Mouse (Mus musculus): Measurements from ENCODE around the gene A830018L16Rik.
"Not testable (repeated sequence)": the region's sequence is repeated elsewhere in the genome, so short reads cannot be mapped to it uniquely, and the experiment has no call there.

A830018L16Rik gene

DNA sequence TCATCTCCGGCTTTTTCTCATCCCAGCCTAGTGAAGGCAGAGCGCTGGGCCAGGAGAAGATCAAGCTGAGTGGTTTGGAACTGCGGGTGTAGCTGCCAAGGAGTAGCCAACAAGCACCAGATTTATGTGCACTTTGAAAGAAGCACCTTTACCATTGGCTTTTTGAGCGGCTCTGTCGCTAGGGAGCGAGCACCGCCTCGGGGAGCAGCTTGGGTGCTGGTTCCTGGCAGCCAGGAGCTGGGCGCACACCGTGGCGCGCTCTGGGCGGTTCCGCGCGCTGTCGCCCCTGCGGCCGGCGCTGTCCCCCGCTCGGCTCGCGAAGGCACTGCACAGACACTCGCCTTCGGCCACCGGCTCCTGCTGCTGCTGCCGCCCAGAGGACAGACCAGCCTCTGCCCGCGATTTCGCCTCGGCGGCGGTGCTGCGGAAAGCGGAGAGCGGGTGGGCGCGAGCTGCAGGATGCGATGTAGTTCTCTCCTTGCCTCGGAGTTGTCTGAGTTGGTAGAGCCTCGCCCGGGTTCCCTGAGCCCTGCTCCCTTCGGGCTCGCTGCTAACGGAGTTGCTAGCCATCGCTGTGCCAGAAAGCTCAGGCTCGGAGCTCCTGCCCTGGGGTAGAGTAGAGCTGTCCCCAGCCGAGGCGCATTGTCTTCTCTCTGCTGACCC lies at the start of gene A830018L16Rik:
TSS of gene A830018L16Rik (plus strand) at position 212 of the 663 bp plus-strand sequence.
- no peak for DNase-seq (ENCODE audit: low spot score)

DNA sequence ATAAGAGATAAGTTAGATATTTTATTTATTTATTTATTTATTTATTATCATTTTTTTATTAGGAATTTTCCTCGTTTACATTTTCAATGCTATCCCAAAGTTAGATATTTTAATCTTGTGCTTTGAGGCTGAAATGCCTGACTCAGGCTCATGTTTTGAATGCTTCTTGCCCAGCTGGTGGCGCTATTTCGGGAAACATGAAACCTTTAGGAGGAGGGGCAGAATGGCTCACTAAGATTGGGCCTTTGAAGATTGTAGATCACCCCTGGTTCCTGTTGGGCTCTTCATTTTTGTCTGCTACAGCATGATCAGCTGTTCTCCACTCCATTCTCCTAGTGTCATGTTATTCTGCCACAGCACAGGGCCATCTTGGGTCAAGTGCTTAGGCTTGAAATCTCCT lies 28.1 kb upstream of the A830018L16Rik start:
- no peak for DNase-seq (ENCODE audit: low spot score)

DNA sequence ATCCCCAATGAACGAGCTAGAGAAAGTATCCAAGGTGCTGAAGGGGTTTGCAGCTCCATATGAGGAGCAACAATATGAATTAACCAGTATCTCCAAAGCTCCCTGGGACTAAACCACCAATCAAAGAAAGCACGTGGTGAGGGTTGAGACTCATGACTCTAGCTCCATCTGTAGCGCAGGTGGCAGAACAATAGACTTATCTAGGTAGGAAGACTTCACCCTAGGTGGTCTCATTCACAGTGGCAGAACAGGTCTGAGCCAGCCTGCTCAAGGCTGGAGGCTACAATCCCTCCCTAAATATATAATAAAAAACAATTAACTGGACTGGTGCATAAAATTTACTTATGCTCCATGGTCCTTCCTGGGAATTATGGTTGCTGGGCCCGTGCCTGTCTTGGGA lies 18.5 kb upstream of the A830018L16Rik start:
- DNase-seq (ENCODE audit: low spot score) = no peak

DNA sequence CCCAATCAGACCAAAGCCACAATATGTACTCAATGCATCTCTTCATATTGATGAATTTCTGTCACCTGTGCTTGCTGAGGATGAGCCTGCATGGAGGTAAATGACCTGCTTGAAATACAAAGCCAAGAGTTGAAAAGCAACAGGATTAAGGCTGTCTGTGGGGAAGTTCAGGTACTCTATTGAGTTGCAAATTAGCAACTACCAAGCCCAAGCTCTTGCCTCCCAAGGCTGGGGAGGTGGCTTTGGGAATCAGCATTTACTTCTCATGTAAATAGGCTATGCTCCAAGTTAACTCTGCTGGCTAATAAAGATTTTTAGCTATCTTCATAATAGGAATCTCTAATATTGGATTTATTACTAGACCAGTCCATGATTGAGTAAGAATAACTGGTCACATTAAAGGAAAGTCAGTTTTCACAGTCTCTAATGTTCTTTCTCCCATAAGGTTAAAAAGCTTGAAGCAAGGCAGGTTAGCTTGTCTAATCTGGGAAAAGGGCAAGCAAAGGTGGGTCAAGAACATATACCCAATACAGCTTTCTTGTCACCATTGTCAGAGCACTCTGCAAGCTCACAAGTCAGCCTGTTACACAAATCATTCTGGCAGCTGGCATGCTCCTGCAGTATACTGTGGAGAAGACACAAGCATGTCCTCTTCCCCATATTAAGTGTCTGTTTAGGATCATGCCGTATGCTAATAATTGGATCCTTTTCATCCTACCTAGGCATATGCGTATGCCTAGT lies 17.7 kb upstream of the A830018L16Rik start:
- DNase-seq (ENCODE audit: low spot score) = no peak

DNA sequence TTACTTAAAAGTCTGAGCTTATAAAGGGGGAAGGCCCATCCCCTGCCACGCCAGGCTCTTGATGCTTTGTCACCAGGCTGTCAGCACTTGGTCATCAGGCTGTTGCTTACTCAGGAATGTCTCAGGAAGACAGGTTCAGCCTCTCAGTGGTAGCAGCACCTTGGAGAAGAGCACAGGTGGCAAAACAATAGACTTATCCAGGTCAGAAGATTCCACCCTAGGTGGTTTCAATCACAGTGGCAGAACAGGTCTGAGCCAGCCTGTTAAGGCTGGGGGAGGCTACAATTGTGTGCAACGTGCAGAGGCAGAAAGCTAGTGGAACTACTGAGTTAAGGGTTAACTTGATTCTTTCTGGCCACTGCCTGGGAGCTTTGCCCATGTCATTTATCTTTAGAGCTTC lies 12.7 kb upstream of the A830018L16Rik start:
- no peak for DNase-seq (ENCODE audit: low spot score)

DNA sequence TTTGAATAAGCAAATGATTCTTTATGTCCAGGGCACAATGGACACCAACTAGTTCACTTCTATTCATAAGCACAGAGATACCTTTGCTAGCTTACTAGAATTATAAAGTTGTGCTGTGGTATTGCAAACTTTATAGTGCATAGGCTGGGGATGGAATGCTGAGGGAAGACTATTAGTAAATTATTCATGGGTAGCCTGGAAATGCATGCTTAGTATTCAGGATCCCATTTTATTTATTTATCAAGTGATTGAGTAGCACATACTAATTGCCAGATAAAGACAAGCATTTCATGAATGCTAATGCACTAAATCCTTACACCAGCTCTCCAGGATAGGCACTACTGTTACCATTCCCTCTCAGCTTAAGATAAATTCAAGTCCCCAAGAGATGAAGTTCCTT lies 8.4 kb upstream of the A830018L16Rik start:
- no peak for DNase-seq (ENCODE audit: low spot score)

DNA sequence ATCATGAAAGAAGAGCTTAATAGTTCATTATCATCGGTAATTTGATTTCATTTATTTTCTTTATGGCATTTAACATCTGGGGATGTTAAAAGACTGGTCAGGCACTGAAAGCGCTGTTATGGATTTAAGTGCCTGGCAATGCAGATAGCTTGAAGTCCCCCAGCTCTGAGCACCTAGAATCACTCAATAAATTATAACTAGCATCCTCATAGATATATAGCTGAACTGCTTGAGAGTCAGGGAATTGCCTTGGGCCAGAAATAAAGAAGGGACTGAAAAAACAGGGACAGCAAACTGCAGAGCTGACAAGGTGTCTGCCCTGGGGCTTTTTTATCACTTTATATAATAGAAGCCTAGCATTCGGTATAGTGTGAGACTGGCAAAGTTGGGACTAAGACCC lies 7.9 kb upstream of the A830018L16Rik start:
- no peak for DNase-seq (ENCODE audit: low spot score)

DNA sequence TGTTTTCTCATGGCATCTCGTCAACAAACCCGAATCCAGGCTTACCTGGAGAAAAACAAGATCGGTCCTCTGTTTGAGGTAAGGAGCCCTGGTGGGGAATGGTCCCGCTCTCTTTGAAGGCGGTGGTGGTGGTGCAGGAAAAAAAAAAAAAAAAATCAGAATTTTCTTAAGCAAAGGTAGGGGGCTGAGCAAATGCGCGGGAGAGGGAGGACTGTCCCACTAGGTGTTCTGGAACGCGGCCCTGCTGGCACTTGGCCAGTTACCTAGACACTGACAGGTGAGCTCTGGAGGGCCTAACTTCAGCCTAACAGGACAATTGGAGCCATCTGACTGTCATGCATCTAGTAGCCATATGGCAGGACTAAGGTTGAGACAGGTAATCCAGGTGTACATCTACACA lies 655 bp downstream of the A830018L16Rik start:
- DNase-seq (ENCODE audit: low spot score) = no peak

DNA sequence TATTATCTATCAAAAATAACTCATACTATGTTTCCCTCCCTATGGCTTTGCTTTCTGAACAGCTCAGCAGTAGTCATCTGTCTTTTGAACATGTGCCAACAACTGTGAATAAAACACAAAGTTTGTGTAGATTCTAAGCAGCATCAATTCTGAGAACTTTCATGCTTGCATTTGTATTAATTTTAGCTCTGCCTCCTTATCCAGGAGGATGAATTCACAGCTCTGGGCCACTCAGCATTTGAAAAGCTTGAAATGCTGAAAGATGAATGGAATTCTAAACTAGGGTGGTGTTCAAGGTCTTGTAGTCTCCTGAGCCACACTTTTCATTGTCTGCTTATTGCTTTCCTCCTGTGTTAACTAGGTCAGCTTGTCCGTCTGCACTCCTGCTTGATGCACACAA lies 13.4 kb downstream of the A830018L16Rik start:
- no peak for DNase-seq (ENCODE audit: low spot score)

DNA sequence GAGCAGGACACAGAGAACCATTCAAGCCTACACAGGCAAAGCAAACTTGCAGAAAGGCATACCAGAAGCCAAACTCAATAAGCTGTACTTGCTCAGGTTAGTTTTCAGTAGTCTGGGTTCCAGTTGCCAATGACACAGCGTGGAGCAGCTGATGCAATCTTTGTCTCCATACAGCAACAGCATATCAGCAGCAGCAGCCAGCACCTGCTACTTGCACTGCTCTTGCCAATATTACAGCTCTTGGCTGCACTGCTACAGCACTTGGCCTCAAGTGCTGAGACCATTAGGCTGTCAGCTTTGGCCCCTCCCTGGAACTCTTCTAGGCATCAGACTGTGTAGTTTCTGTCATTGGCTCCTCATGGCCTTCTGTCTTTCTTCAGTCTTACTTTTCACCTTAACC lies 44.4 kb downstream of the A830018L16Rik start:
- no peak for DNase-seq (ENCODE audit: low spot score)

DNA sequence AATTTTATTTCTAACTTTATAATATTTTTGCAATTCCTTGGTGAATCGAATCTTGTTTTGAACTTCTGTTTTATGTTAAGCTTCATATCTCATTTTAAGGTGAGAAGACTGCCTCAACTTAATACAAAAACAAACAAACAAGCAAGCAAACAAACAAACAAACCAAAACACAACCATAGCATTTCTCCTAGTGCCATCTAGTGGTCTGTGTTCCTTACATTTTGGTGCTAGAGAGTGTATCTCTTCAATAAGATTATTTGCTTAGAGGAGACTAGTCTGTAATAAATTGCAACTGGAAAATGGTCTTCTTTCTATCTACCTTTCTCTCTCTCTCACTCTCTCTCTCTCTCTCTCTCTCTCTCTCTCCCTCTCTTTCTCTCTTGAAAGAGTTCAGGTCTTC lies 52.4 kb downstream of the A830018L16Rik start:
- no peak for DNase-seq (ENCODE audit: low spot score)

DNA sequence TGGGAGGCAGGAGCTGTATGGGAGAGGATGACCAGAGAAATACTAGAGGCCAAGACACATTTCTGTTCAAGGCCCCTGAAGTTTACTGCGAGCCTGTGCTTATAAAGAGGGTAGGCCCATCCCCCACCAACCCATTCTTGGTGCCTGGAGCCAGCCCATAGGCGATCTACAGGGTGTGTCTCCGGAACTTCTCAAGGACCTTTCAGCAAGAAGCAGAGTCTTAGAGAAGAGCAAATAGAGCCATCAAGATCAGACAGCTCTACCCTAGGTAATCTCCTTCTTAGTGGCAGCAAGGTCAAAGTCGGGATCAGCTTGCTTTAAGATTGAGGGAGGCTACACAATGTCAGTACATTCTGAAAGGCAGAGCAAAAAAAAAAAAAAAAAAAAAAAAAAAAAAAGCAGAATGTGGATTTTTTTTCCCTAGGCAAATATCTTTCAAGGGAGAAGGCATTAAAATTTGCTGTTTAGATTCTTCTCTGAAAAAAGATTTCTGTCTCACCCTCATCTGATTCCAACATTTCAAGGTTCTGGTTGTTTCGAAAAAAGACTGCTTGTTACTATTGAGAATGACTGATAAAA lies 53.2 kb downstream of the A830018L16Rik start:
- no peak for DNase-seq (ENCODE audit: low spot score)

DNA sequence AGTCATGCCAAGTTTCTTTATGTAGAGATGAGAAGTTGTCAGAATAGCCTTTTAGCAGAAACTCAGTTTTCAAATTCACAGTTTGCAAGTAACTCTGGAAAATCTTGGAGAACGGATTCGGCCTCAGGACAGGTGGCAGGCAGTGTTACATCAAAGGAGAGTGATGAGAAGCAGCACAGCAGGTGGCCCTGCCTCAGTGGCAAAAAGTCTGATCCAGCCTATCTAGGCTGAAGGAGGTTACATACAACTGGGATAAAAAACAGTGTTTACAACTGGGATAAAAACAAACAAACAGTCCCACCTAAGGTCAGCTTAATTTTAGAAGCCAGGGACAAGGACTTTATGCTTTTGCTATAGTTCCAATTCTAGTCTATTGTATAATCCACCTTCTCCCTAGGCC lies 79.0 kb downstream of the A830018L16Rik start:
- no peak for DNase-seq (ENCODE audit: low spot score)

DNA sequence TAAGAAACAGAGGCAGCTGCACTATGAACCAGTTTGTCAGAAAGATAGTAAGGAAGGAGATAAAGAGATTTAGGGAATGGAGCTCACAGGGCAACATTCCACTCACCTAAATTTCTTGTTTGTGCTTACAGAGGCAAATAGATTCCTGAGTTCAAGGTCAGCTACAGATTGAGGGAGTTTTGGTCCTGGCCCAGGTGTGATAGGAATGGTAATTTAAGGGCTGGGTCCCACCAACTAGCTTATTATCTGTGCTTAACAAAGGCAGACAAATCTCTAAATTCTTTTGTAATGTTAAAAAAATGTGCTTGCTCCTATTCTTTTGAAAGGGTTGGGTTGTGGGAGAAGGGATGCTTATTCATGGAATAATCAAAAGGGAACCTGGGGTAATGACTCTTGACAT lies 87.7 kb downstream of the A830018L16Rik start:
- no peak for DNase-seq (ENCODE audit: low spot score)

DNA sequence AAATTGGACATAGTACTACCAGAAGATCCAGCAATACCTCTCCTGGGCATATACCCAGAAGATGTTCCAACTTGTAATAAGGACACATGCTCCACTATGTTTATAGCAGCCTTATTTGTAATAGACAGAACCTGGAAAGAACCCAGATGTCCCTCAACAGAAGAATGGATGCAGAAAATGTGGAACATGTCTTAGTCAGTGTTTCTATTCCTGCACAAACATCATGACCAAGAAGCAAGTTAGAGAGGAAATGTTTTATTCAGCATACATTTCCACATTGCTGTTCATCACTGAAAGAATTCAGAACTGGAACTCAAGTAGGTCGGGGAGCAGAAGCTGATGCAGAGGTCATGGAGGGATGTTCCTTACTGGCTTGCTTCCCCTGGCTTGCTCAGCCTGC lies 135.9 kb downstream of the A830018L16Rik start:
- DNase-seq (ENCODE audit: low spot score) = not testable (repeated sequence)

DNA sequence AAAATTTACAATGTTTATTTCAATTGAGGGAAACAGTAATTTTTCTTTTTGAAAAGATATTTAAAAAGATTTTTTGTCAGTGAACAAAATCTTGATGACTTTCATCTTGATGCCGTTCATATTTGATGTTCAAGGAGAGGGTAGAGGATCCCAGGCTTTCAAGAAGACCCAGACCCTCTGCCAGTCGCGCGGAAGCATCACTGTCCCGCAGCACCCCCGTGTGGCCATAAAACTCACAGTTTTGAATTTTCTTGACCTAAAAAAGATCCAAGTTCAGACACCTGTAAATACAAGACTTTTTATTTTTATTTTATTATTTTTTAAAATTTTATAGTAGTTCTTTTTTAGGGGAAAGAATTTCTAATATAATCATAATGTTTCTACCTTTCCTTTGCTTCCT lies 151.4 kb downstream of the A830018L16Rik start:
- no peak for DNase-seq (ENCODE audit: low spot score)

DNA sequence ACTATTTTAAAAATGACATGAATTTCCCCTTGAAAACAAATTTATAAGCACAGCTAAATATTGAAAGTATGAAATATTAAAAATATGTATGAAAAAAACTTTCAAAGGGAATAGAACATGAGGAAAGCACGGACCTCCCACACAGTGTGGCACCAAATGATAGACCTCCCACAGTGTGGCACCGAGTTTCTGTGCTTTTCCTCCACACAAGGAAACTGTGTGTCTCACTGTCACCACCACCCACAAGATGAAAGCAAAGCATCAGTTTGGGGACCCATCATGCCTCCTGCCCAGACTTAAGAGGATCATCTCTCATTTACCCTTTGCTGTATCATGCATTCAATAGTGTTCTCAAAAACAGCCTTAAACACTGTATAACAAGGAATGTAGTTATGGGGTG lies 152.8 kb downstream of the A830018L16Rik start:
- DNase-seq (ENCODE audit: low spot score) = no peak

DNA sequence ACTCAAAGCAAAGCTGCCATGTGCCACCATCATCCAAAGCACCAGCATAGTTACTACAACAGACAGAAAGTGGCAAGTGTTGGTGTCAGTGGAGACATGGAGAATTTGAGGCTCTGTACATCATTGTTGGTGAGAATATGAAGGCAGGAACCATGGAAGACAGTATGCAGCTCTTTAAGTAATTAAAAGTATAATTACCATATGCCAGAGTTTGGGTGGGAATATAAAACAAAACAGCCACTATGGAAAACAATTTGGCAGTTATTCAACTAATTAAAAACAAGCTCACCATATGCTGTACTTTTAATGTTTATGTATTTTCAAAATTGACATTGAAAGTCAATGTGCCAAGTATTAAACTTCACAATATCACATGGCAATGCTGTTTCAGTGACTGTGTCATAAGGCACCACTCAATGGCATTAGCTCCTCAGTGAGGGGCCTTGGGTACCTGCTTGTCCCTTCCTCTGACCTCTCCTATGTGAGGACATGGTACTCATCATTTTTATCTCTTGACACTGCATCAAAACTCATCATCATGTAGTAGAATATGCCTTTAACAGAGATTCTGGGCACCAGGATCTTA lies 153.5 kb downstream of the A830018L16Rik start:
- DNase-seq (ENCODE audit: low spot score) = no peak

DNA sequence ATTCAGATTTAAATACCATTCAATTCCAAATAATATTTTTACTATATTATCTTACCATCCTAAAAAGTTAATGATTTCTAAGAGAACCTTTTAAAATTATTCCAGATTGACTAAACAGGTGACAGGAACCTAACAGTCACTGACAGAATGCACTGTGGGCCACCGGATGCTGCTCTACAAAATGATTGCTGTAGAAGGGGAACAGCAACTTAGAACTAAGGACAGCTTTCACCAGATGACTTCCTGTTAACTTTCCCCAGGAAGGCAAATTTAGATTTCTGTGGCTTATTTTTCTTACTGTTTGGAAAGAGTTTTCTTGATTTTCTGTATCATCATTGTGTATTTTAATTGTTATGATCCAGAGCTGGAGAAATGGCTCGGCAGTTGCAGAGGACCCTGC lies 156.4 kb downstream of the A830018L16Rik start:
- DNase-seq (ENCODE audit: low spot score) = no peak

DNA sequence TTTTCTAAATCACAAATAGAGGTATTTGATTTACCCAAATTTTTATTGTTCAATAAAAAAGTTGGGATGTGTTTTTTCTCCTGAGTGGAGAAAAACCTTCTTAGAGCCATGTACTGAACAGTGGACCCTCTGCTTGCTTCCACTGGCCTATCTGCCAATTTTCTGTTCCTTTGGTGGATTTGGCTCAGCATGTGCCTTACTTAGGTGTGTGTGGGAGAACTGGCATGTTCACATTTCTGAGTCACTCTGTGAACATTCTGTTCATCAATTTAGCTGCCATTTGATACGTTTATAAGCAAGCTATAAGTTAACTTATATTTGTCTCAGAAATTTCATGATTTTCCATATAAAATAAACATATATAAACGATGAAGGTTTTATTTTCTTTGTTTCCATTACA lies 159.6 kb downstream of the A830018L16Rik start:
- no peak for DNase-seq (ENCODE audit: low spot score)

DNA sequence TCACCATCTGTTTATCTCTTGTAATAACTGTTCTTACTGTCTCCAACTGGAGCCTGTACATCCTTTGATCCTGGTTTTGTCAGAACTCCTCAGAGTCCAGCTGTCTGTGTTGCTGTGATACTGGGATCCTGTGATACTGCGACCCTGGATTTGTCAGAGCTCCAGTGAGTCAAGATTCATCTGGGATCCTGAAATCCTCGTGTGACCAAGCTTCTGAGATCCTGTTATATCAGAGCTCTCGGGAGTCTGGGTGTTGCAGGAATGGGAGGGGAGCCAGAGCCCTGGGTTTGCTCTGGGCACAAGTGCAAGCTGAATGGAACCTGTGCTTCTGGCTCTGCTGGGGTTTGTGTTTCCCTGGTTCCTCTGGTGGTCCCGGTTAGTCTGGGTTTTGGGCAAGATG lies 166.1 kb downstream of the A830018L16Rik start:
- no peak for DNase-seq (ENCODE audit: low spot score)

DNA sequence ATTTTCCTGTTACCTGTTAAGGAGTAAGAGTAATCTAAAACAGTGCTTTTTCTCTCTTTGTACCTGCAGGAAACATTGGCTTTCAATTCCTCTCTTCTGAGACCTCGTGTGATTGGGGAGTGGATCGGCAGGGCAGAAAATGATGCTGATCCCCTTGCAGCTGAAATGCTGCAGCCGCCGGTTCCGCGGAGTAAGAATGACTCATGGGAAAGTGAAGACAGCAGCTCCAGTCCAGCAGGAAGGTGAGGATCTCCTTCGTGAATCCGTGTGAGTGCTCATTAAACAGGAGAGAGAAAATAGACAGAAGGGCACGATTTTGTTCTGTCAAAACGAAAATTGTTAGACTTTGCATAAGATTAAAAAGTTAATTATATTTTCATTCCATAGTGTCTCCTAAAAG lies 174.4 kb downstream of the A830018L16Rik start:
- no peak for DNase-seq (ENCODE audit: low spot score)

DNA sequence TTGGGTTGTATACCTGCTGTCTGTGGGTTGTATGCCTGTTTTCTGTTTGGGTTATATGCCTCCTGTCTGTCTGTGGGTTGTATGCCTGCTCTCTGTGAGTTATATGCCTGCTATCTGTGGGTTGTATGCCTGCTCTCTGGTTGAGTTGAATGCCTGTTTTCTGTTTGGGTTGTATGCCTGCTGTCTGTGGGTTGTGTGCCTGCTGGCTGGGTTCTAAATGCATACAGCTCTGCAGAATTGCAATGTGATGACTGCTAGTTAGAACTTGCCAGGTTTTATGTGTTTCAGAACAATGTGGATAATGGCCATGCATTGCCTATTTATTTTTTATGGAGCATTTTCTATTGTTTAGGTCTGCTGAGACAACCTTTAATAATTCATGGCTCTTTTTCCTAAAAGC lies 236.2 kb downstream of the A830018L16Rik start:
- DNase-seq (ENCODE audit: low spot score) = no peak

Measured in spleen, adult 12 weeks (tissue).